In the genomic region with DNA sequence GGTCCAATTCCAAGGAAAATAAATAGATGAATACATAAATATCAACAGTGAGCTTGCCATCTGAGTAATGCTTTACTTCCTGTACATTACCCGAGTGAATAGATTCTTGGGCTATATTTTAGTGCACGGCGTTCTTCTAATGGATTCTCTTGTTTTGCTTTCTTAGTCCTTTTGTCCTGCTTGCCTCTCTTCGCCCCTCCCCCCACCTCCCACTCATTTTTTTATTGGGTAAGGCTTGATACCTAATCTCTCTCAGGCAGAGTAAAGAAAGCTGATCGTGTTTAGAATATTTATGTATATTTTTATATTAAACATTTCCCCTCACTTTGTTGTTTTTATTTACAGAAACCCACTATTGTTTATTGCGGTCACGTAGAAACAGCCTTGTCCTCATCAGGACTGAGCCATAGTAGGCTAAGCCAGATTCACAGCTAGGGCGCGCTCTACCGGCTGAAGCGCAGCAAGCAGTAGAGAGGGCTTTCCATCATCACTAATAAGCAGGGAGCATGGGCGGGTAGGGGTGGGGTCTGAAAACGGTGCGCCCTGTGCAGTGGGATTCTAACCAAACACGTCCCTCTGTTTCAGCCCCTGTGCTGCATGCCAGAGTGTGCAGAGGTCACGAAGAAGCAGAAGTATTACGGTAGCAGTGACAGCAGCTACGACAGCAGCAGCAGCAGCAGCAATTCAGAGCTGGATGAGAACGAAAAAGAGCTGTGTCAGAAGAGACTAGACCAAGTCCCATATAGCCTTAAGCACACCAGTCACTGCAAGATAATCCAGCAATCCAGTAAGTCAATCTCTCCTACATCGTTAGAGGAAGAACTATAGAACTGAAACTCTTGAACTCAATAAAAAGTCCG, we compare ENCODE assay signal across 8 mouse cellular contexts.
DNase-seq lines count a peak whose midpoint lies in the region; ATAC-seq and TF ChIP-seq lines count a peak whose summit lies in the region.

No protein-coding gene starts in this region.

- intact Hi-C loops in heart, postnatal 36 days (cut with DNase I), result loop anchor here (10.0 kb wide), 1 partner anchor 755 kb away; no protein-coding TSS in a partner anchor

- no peaks in the 10 kb centered on the region for H3K27me3 ChIP-seq in thymus, adult 2 months (ENCODE audit: control insufficient read depth, insufficient read depth, low read length)
- no peaks in the 10 kb centered on the region for H3K27me3 ChIP-seq in hindbrain, embryonic 11.5 days (ENCODE audit: control insufficient read depth, insufficient read depth, low read length)
- no peaks in the 10 kb centered on the region for H3K27me3 ChIP-seq in midbrain, embryonic 15.5 days (replicated peaks)

- 39% methylated on average over 21 of the region's 21 CpGs for WGBS in thymus, adult 2 months
- 30% methylated on average over 21 of the region's 21 CpGs for WGBS in hindbrain, embryonic 11.5 days
- WGBS in midbrain, embryonic 15.5 days, result 27% methylated on average over 21 of the region's 21 CpGs

- peak; percentile 93 for ATAC-seq in hindbrain, embryonic 11.5 days (ENCODE audit: low FRiP score)
- ATAC-seq in midbrain, embryonic 15.5 days (replicated peaks), result peak; percentile 92

- no peak overlapping the region for H3K9ac ChIP-seq in hindbrain, embryonic 11.5 days (ENCODE audit: low read depth, low read length)
- no peak overlapping the region for H3K9ac ChIP-seq in midbrain, embryonic 15.5 days

- no peak for TF ChIP-seq POLR2A in thymus, adult 2 months (IDR thresholded peaks at IDR 0.05; ENCODE audit: control insufficient read depth, extremely low read depth, insufficient read depth, low read length, poor library complexity)

- H3K4me3 ChIP-seq in thymus, adult 2 months (ENCODE audit: control insufficient read depth, insufficient read depth, low read length), result no peak overlapping the region
- H3K4me3 ChIP-seq in hindbrain, embryonic 11.5 days (ENCODE audit: low read depth, low read length), result no peak overlapping the region
- no peak overlapping the region for H3K4me3 ChIP-seq in midbrain, embryonic 15.5 days

- H3K9me3 ChIP-seq in hindbrain, embryonic 11.5 days (ENCODE audit: control insufficient read depth, low read length), result no peaks in the 10 kb centered on the region
- no peaks in the 10 kb centered on the region for H3K9me3 ChIP-seq in midbrain, embryonic 15.5 days

- H3K4me1 ChIP-seq in thymus, adult 2 months (replicated peaks; ENCODE audit: control insufficient read depth, insufficient read depth, low read length), result no peaks in the 10 kb centered on the region
- no peaks in the 10 kb centered on the region for H3K4me1 ChIP-seq in hindbrain, embryonic 11.5 days (replicated peaks; ENCODE audit: control insufficient read depth, insufficient read depth, low read length)
- H3K4me1 ChIP-seq in midbrain, embryonic 15.5 days, result no peaks in the 10 kb centered on the region

- peak; percentile 66 for DNase-seq in heart, adult 11 months
- no peak for DNase-seq in heart, postnatal 36 days
- DNase-seq in thymus, postnatal 4 days, result peak; percentile 17
- no peak for DNase-seq in thymus, adult 2 months
- peak; percentile 75 for DNase-seq in hindbrain, embryonic 11.5 days (ENCODE audit: low spot score)
- no peak for DNase-seq in spleen, postnatal 10 days (ENCODE audit: low spot score in 2 of 2)
- no peak for DNase-seq in gastrocnemius, postnatal 25 days

- TF ChIP-seq CTCF in thymus, adult 2 months (IDR thresholded peaks at IDR 0.05; ENCODE audit: borderline replicate concordance, control insufficient read depth, extremely low read depth, insufficient read depth, low read length, poor library complexity), result no peak

- H3K27ac ChIP-seq in thymus, adult 2 months (ENCODE audit: control insufficient read depth, insufficient read depth, low read length), result no peak overlapping the region
- no peak overlapping the region for H3K27ac ChIP-seq in hindbrain, embryonic 11.5 days (ENCODE audit: low read depth, low read length)
- H3K27ac ChIP-seq in midbrain, embryonic 15.5 days, result no peak overlapping the region

- H3K36me3 ChIP-seq in thymus, adult 2 months (ENCODE audit: control insufficient read depth, insufficient read depth, low read length), result no peaks in the 10 kb centered on the region
- H3K36me3 ChIP-seq in hindbrain, embryonic 11.5 days (ENCODE audit: control insufficient read depth, insufficient read depth, low read length), result no peaks in the 10 kb centered on the region
- H3K36me3 ChIP-seq in midbrain, embryonic 15.5 days (replicated peaks), result peaks cover 8% of the 10 kb centered on the region

- H3K4me2 ChIP-seq in hindbrain, embryonic 11.5 days (replicated peaks; ENCODE audit: low read depth, low read length), result peak overlapping the region; percentile 13; the same call in 1 of the 2 replicates
- H3K4me2 ChIP-seq in midbrain, embryonic 15.5 days, result peak overlapping the region; percentile 25; the same call in 1 of the 2 replicates

Comparison
In these comparisons a context has a peak if more than half of its experiments do, and no peak if none do; other contexts are left out.
1. DNase-seq: peak in heart, adult 11 months (single experiment), thymus, postnatal 4 days (single experiment) and hindbrain, embryonic 11.5 days (single experiment); none in heart, postnatal 36 days (0 of 2), thymus, adult 2 months (single experiment), spleen, postnatal 10 days (0 of 2) and gastrocnemius, postnatal 25 days (single experiment).